14 mouse cellular contexts compared by ENCODE assay signal in genomic region chr17:63607021-63607751, GRCm38 (mm10).
DNase-seq lines count a peak whose midpoint lies in the region; ATAC-seq and TF ChIP-seq lines count a peak whose summit lies in the region.
"Had no signal": no experiment of that assay in that cellular context is flagged by ENCODE, and none has a peak within 500 bp of the region (broad histone marks: within the 10 kb centered on the region; RNA-seq: fewer than 3 reads in every experiment).

No protein-coding gene starts in this region.

- no peak overlapping the region for H3K4me2 ChIP-seq in hindbrain, embryonic 14.5 days (replicated peaks)
- no peak overlapping the region for H3K4me2 ChIP-seq in hindbrain, embryonic 16.5 days (ENCODE audit: low read length)
- H3K4me2 ChIP-seq in forebrain, embryonic 14.5 days (ENCODE audit: low read length) = no peak overlapping the region
- H3K4me2 ChIP-seq: hindbrain, embryonic 15.5 days; liver, embryonic 15.5 days; neural tube, embryonic 15.5 days had no signal

- no peak for TF ChIP-seq POLR2A in brain, embryonic 14.5 days (IDR thresholded peaks at IDR 0.05; ENCODE audit: borderline replicate concordance, extremely low read depth, insufficient read depth, insufficient read length, poor library complexity, severe bottlenecking)

- H3K9ac ChIP-seq in hindbrain, embryonic 14.5 days = no peak overlapping the region
- H3K9ac ChIP-seq in hindbrain, embryonic 16.5 days (ENCODE audit: low read depth, low read length) = no peak overlapping the region
- no peak overlapping the region for H3K9ac ChIP-seq in forebrain, embryonic 14.5 days (ENCODE audit: low read length)
- H3K9ac ChIP-seq: hindbrain, embryonic 15.5 days; liver, embryonic 15.5 days; neural tube, embryonic 15.5 days had no signal

- peak; percentile 35 for DNase-seq in hindbrain, embryonic 14.5 days (ENCODE audit: low spot score)
- DNase-seq in brain, embryonic 14.5 days (ENCODE audit: low read depth) = peak; percentile 60
- DNase-seq in cerebellum, adult 9-11 months = peak; percentile 78
- DNase-seq in forebrain, embryonic 14.5 days (ENCODE audit: low spot score) = peak; percentile 25
- no peak for DNase-seq in embryo, embryonic 10.5 days (ENCODE audit: low spot score)
- DNase-seq: adrenal gland, postnatal 10 days; kidney, adult 8-10 months; thymus, postnatal 4 days had no signal

- no peaks in the 10 kb centered on the region for H3K9me3 ChIP-seq in hindbrain, embryonic 14.5 days (ENCODE audit: control insufficient read depth, low read length)
- no peaks in the 10 kb centered on the region for H3K9me3 ChIP-seq in hindbrain, embryonic 16.5 days (ENCODE audit: control insufficient read depth, low read length)
- H3K9me3 ChIP-seq in forebrain, embryonic 14.5 days (replicated peaks; ENCODE audit: control insufficient read depth, low read length) = no peaks in the 10 kb centered on the region
- H3K9me3 ChIP-seq: hindbrain, embryonic 15.5 days; liver, embryonic 15.5 days; neural tube, embryonic 15.5 days had no signal

- ATAC-seq in hindbrain, embryonic 14.5 days (ENCODE audit: low FRiP score) = no peak
- no peak for ATAC-seq in hindbrain, embryonic 16.5 days
- peak; percentile 65; the same call in 1 of the 2 replicates for ATAC-seq in forebrain, embryonic 14.5 days
- no peak for ATAC-seq in megakaryocyte progenitor cell, adult 5-6 weeks (replicated peaks; ENCODE audit: poor library complexity)

- no peaks in the 10 kb centered on the region for H3K27me3 ChIP-seq in hindbrain, embryonic 14.5 days (ENCODE audit: control insufficient read depth, insufficient read depth, low read length)
- H3K27me3 ChIP-seq in hindbrain, embryonic 16.5 days (replicated peaks; ENCODE audit: control insufficient read depth, insufficient read depth, low read length) = no peaks in the 10 kb centered on the region
- no peaks in the 10 kb centered on the region for H3K27me3 ChIP-seq in forebrain, embryonic 14.5 days (replicated peaks; ENCODE audit: control insufficient read depth, insufficient read depth, low read length)
- H3K27me3 ChIP-seq: hindbrain, embryonic 15.5 days; liver, embryonic 15.5 days; neural tube, embryonic 15.5 days had no signal

- no peak for TF ChIP-seq CTCF in brain, embryonic 14.5 days (IDR thresholded peaks at IDR 0.05; ENCODE audit: borderline replicate concordance, extremely low read depth, insufficient read depth, insufficient read length)

- H3K4me1 ChIP-seq in hindbrain, embryonic 14.5 days (replicated peaks; ENCODE audit: control insufficient read depth, insufficient read depth, low read length) = 0 out of 2 replicates have a peak, but pooled peaks cover 7% of the 10 kb centered on the region
- 0 out of 2 replicates have a peak, but pooled peaks cover 3% of the 10 kb centered on the region for H3K4me1 ChIP-seq in hindbrain, embryonic 16.5 days (ENCODE audit: control insufficient read depth, insufficient read depth, low read depth, low read length)
- H3K4me1 ChIP-seq in forebrain, embryonic 14.5 days (ENCODE audit: control insufficient read depth, insufficient read depth, low read length) = peaks cover 8% of the 10 kb centered on the region
- H3K4me1 ChIP-seq: hindbrain, embryonic 15.5 days; liver, embryonic 15.5 days; neural tube, embryonic 15.5 days had no signal

- H3K27ac ChIP-seq in hindbrain, embryonic 14.5 days = 0 out of 2 replicates have a peak overlapping the region, but pooled peaks have one; percentile 26
- no peak overlapping the region for H3K27ac ChIP-seq in hindbrain, embryonic 16.5 days (ENCODE audit: low read depth, low read length)
- H3K27ac ChIP-seq in forebrain, embryonic 14.5 days (ENCODE audit: low read depth, low read length) = 0 out of 2 replicates have a peak overlapping the region, but pooled peaks have one; percentile 21
- H3K27ac ChIP-seq: hindbrain, embryonic 15.5 days; liver, embryonic 15.5 days; neural tube, embryonic 15.5 days had no signal

- 25% methylated on average over 7 of the region's 7 CpGs for WGBS in hindbrain, embryonic 14.5 days
- 28% methylated on average over 7 of the region's 7 CpGs for WGBS in hindbrain, embryonic 16.5 days
- 18% methylated on average over 7 of the region's 7 CpGs for WGBS in forebrain, embryonic 14.5 days

- no peaks in the 10 kb centered on the region for H3K36me3 ChIP-seq in hindbrain, embryonic 14.5 days (replicated peaks; ENCODE audit: control insufficient read depth, insufficient read depth)
- no peaks in the 10 kb centered on the region for H3K36me3 ChIP-seq in hindbrain, embryonic 16.5 days (ENCODE audit: control insufficient read depth, insufficient read depth, low read length)
- no peaks in the 10 kb centered on the region for H3K36me3 ChIP-seq in forebrain, embryonic 14.5 days (ENCODE audit: control insufficient read depth, insufficient read depth, low read length)
- H3K36me3 ChIP-seq: G1E; hindbrain, embryonic 15.5 days; liver, embryonic 15.5 days; neural tube, embryonic 15.5 days had no signal

- H3K4me3 ChIP-seq in hindbrain, embryonic 14.5 days (replicated peaks; ENCODE audit: low read length) = no peak overlapping the region
- H3K4me3 ChIP-seq in hindbrain, embryonic 16.5 days (ENCODE audit: low read length) = no peak overlapping the region
- H3K4me3 ChIP-seq in forebrain, embryonic 14.5 days (ENCODE audit: low read depth, low read length) = no peak overlapping the region
- H3K4me3 ChIP-seq: hindbrain, embryonic 15.5 days; liver, embryonic 15.5 days; neural tube, embryonic 15.5 days had no signal
